ENCODE assay signal across 11 mouse cellular contexts in genomic region chr16:43500132-43500853, GRCm38 (mm10).
DNase-seq lines count a peak whose midpoint lies in the region; ATAC-seq and TF ChIP-seq lines count a peak whose summit lies in the region.
"Had no signal": no experiment of that assay in that cellular context is flagged by ENCODE, and none has a peak within 500 bp of the region (broad histone marks: within the 10 kb centered on the region; RNA-seq: fewer than 3 reads in every experiment).

No protein-coding gene starts in this region.

- WGBS in heart, embryonic 12.5 days, result 74% methylated on average over 8 of the region's 8 CpGs
- WGBS in lung, adult 2 months, result 60% methylated on average over 8 of the region's 8 CpGs
- 55% methylated on average over 8 of the region's 8 CpGs for WGBS in heart, embryonic 15.5 days
- WGBS in stomach, postnatal 0 days, result 74% methylated on average over 8 of the region's 8 CpGs

- peaks cover 12% of the 10 kb centered on the region for H3K4me1 ChIP-seq in heart, embryonic 12.5 days (replicated peaks)
- peaks cover 11% of the 10 kb centered on the region for H3K4me1 ChIP-seq in lung, adult 2 months (ENCODE audit: control insufficient read depth, insufficient read depth, low read length)
- peaks cover 18% of the 10 kb centered on the region for H3K4me1 ChIP-seq in heart, embryonic 15.5 days (replicated peaks)
- H3K4me1 ChIP-seq in stomach, postnatal 0 days (replicated peaks; ENCODE audit: control insufficient read depth, insufficient read depth), result no peaks in the 10 kb centered on the region

- H3K27ac ChIP-seq in heart, embryonic 12.5 days (ENCODE audit: poor library complexity, severe bottlenecking), result no peak overlapping the region
- peak overlapping the region; percentile 49 for H3K27ac ChIP-seq in heart, embryonic 15.5 days
- H3K27ac ChIP-seq in stomach, postnatal 0 days (replicated peaks), result no peak overlapping the region
- H3K27ac ChIP-seq: lung, embryonic 15.5 days had no signal

- no peak overlapping the region for H3K9ac ChIP-seq in heart, embryonic 12.5 days
- H3K9ac ChIP-seq in heart, embryonic 15.5 days, result no peak overlapping the region
- H3K9ac ChIP-seq in stomach, postnatal 0 days (ENCODE audit: low read length), result no peak overlapping the region
- H3K9ac ChIP-seq: lung, embryonic 15.5 days had no signal

- no peak overlapping the region for H3K4me2 ChIP-seq in heart, embryonic 12.5 days
- H3K4me2 ChIP-seq in heart, embryonic 15.5 days, result no peak overlapping the region
- H3K4me2 ChIP-seq in stomach, postnatal 0 days (replicated peaks; ENCODE audit: low read depth), result no peak overlapping the region
- H3K4me2 ChIP-seq: lung, embryonic 15.5 days had no signal

- no peak for TF ChIP-seq POLR2A in lung, adult 2 months (IDR thresholded peaks at IDR 0.05; ENCODE audit: borderline replicate concordance, extremely low read depth, low read depth, low read length)

- H3K9me3 ChIP-seq in heart, embryonic 12.5 days (replicated peaks), result no peaks in the 10 kb centered on the region
- no peaks in the 10 kb centered on the region for H3K9me3 ChIP-seq in heart, embryonic 15.5 days (replicated peaks)
- no peaks in the 10 kb centered on the region for H3K9me3 ChIP-seq in stomach, postnatal 0 days (ENCODE audit: control insufficient read depth, low read length)
- H3K9me3 ChIP-seq: G1E; lung, embryonic 15.5 days had no signal

- ATAC-seq in heart, embryonic 12.5 days (ENCODE audit: insufficient number of reproducible peaks, low FRiP score), result no peak
- ATAC-seq in heart, embryonic 15.5 days (replicated peaks; ENCODE audit: insufficient number of reproducible peaks, insufficient read depth, low FRiP score, low read depth), result peak; percentile 39; the same call in 1 of the 2 replicates
- no peak for ATAC-seq in stomach, postnatal 0 days (ENCODE audit: low FRiP score, low TSS enrichment)

- TF ChIP-seq EP300 in stomach, postnatal 0 days (optimal IDR thresholded peaks at IDR 0.05), result no peak

- no peaks in the 10 kb centered on the region for H3K27me3 ChIP-seq in heart, embryonic 12.5 days (replicated peaks)
- no peaks in the 10 kb centered on the region for H3K27me3 ChIP-seq in heart, embryonic 15.5 days
- no peaks in the 10 kb centered on the region for H3K27me3 ChIP-seq in stomach, postnatal 0 days (ENCODE audit: control insufficient read depth, insufficient read depth, low read length)
- H3K27me3 ChIP-seq: lung, embryonic 15.5 days had no signal

- 0 out of 2 replicates have a peak, but pooled peaks have one; percentile 2 for TF ChIP-seq CTCF in lung, adult 2 months (IDR thresholded peaks at IDR 0.05; ENCODE audit: insufficient read depth, low read length)
- TF ChIP-seq CTCF in stomach, postnatal 0 days (IDR thresholded peaks at IDR 0.05; ENCODE audit: low read depth), result peak; percentile 29; the same call in 1 of the 2 replicates

- H3K4me3 ChIP-seq in heart, embryonic 12.5 days, result no peak overlapping the region
- no peak overlapping the region for H3K4me3 ChIP-seq in lung, adult 2 months (replicated peaks; ENCODE audit: extremely low read depth, low read depth, low read length)
- H3K4me3 ChIP-seq in heart, embryonic 15.5 days, result no peak overlapping the region
- H3K4me3 ChIP-seq in stomach, postnatal 0 days (ENCODE audit: low read depth, low read length), result no peak overlapping the region
- H3K4me3 ChIP-seq: lung, embryonic 15.5 days had no signal

- no peaks in the 10 kb centered on the region for H3K36me3 ChIP-seq in heart, embryonic 12.5 days
- H3K36me3 ChIP-seq in heart, embryonic 15.5 days, result no peaks in the 10 kb centered on the region
- H3K36me3 ChIP-seq in stomach, postnatal 0 days (ENCODE audit: control insufficient read depth, insufficient read depth, low read length), result no peaks in the 10 kb centered on the region
- H3K36me3 ChIP-seq: G1E; lung, embryonic 15.5 days had no signal

- DNase-seq in heart, adult 11 months, result peak; percentile 96
- DNase-seq in lung, adult 2 months, result peak; percentile 37
- DNase-seq in lung, postnatal 4 days, result no peak
- DNase-seq in stomach, postnatal 0 days (ENCODE audit: low spot score), result no peak
- DNase-seq in frontal cortex, postnatal 36 days (ENCODE audit: low spot score in 2 of 2), result no peak
- DNase-seq: adrenal gland, adult 8-10 months; thymus, postnatal 14 days had no signal

Comparison
In these comparisons a context has a peak if more than half of its experiments do, and no peak if none do; other contexts are left out.
1. DNase-seq: peak in heart, adult 11 months (single experiment) and lung, adult 2 months (single experiment); none in lung, postnatal 4 days (0 of 2), stomach, postnatal 0 days (single experiment) and frontal cortex, postnatal 36 days (0 of 2).